Mouse (Mus musculus) urinary bladder, adult 2 months (tissue): Measurements from ENCODE around the gene Tmem219. TPM values are rescaled to one million over a fixed set of nuclear protein-coding genes. Genes with fewer than 3 reads are reported as not detected.
"Not testable (repeated sequence)": the region's sequence is repeated elsewhere in the genome, so short reads cannot be mapped to it uniquely, and the experiment has no call there.

Experiments
- DNase-seq: peaks from one replicate; pipeline ENCODE4 v3.0.0; 2022; ENCODE audit warnings: low spot score
- polyA plus RNA-seq: library from polyadenylated mRNA; depleted of rRNA; stranded (reverse); fragments of >200 nt; gene quantifications from 2 replicates; pipeline ENCODE4 v1.2.3, GENCODE M21; 2012

The Tmem219 gene
- polyA plus RNA-seq, 1 experiment = 46.0 TPM

DNA sequence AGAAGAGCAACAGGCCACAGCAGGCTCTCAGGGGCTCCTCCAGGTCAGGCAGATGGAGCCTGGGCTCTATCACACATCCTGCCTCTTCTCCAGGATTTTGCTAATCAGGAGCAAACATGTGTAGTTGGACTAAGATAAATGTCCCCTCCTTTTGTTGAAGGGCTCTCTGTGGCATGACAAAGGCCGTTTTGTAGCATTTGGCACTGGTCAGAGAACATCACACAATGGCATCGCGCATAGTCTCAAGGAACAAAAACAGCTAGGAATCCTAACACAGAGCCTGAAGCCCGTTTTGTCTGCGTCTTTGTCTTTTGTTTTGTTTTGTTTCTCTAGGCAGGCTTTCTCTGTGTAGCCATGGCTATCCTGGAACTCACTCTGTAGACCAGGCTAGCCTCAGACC is 1.3 kb upstream of the Tmem219 start:
- DNase-seq = no peak

DNA sequence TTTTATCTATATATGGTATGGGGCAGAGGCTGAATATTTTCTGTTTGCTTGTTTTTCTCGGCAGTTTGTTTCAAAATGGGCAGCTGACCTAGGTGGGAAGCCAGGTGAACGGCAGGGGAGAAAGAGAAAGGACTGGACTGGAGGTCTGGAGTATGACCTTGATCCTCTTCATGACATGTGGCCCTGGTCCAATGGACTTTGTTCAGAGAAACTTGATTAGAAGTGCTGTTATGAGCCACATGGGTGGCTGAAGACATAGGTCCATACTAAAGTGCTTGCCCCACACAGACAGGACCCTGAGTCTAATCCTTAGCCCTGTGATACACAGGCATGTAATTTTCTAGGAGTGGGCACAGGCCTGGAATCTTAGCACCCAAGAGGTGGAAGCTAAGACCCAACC is 1.2 kb downstream of the Tmem219 start:
- DNase-seq = no peak

DNA sequence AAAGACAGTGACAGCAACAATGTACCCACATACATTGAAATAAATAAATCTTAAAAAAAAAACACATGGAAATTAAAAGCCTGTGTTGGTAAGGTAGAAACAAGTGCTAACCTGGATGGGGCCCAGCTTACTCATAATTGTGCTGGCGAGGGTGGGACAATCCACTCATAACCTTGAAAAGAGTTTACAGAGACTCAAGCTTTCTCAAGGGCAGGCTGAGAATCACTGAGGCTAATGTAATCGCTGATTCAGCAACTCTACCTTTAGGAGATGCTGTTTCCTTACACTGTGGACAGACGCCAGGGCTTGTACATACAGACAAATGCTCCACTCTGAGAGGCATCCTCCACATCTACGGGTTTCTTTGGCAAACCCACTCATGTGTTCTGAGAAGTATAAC is 2.7 kb downstream of the Tmem219 start:
- DNase-seq = no peak

DNA sequence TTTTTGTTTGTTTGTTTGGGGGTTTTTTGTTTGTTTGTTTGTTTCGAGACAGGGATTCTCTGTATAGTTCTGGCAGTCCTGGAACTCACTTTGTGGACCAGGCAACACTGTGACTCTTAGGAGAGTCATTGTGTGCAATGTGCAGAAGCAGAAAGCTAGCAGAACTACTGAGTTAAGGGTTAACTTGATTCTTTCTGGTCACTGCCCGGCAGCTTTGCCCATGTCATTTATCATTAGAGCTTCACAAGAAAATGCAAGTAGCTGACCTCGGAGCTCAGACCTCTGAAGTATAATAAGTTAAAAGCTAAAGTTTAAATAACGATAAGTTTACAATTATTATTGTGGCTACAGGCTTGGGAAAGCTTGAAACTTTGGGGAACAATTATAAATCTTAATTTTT is 4.4 kb downstream of the Tmem219 start:
- not testable (repeated sequence) for DNase-seq

DNA sequence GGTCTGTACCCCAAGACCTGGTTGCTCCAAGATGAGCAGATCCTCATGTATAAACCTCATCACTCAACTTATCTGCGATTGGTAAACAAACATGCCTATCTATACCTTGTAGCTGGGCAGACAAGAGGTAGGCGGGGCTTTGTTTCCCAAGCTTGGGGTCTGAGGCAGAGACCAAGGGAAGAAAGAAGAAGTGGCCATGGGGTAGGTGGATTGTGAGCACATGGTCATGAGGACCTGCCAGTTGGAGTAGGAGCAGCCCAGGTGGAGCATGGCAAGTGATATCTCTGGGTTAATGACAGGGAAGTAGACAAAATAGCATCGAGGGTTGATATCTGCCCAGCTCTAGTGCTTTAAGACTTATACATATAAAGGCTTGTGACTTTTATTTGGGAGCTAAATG is 7.9 kb downstream of the Tmem219 start:
- no peak for DNase-seq

DNA sequence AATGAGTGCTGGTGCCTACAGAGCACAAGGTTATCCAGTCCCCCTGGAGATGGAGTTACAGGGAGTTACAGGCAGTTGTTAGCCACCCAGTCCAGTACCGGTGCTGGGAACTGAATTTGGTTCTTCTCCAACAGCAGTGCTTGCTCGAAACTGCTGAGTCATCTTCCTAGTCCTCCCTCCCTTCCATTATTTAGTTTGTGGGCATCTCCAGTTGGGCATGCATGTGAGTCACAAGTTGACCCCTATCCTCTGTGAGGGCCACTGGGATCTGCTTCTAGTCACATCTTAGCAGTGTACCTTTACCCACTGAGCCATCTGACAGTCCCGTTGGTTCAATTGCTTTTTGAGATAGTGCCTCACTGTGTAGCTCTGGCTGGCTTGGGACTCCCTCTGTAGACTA is 17.1 kb downstream of the Tmem219 start:
- no peak for DNase-seq

DNA sequence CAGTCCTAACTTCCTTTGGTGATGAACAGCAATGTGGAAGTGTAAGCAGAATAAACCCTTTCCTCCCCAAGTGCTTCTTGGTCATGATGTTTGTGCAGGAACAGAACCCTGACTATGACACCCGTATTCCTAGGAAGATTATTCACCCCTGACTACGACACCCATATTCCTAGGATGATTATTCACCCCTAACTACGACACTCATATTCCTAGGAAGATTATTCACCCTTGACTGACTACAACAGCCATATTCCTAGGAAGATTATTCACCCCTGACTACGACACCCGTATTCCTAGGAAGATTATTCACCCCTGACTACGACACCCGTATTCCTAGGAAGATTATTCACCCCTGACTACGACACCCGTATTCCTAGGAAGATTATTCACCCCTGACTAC is 22.9 kb downstream of the Tmem219 start:
- not testable (repeated sequence) for DNase-seq

DNA sequence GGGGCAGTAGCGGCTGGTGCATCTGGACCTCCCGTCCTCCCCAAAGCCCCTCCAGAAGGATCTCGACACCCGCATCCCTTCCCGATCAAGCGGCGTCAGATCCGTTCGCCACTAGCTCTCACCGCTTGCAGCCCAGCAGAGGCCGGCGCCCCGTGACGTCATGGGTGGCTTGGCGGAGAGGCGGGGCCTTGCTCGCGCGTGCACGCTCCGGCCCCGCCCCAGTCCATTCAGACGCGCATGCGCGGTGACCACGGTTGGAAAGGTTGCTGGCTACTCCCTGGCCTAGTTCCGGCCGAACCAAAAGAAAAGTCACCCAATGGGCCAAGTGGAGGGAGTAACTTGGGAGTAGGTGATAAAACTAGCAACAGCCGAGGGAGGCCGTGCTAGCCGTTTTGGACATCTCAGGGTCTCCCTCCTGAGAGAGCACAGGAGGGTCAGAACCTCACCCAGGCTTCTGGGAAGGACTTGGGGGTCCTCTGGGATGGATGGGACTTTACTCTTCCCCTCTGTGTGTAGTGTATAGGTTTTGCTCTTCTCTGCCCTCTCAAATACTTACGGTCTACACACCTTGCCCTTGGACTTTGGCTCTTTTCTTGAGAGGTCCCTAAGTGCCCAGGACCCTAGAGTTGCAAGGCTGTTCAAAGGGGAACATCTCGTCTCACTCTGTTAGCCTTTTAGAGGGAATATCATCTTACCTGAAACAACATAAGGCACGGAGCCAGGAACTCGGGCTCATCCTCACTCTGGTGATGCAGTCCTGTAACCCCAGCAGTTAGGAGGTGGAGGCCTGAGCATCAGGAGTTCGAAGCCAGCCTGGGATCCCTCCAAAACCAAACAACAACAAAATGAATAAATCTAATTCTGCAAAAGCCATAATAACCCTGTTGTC is 24.4 kb downstream of the Tmem219 start:
- DNase-seq = peak; percentile 97

DNA sequence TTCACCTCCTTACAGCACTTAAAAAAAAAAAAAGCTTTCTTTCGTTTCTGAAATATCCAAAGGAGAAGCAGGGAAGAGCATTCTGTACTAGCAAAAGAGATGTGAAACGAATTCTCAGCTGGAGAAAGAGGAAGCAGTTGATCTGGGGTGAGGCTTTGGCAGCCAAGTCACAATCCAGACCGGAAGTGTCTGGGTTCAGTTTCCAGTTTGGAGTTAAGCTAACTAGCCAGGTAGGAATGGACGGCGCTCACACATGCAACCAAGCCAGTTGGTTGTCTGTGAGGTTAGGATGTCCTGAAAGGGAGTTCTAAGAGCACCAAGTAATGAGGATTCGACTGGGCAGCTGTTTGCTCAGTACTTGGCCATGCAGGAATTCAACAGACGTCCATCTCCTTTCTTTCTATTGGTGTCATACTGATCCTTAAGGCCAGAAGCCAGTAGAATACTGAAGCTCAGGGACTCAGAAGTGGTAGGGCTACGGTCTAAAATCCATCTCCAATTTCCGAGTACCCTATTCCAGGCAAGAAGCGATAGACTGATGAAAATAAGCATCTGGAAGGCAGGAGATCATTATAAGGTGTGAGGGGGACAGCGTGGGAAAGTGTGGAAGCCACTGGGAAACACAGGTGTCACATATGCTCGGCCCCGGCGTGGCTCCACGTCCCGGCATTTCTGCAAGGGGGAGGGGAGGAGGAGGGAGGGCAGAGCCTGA is 25.2 kb downstream of the Tmem219 start:
- DNase-seq = no peak

DNA sequence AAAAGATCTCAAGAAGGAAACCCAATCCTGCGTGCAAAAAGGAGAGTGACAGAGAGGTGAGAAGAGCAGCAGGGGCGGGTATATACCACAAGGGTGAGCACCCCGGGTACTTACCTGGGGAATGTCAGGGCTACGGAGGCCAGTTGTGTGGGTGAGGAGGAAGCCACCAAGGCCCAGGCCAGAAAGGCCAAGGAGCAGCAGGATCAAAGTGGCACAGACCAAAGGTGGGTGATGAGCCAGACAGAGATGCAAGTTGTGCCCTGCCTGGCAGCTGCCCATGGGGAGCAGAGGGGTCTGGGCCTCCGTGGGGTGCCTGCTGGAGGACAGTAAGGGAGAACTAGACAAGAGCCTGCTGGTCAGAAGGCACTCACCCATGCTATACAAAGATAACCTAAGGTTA is 25.8 kb downstream of the Tmem219 start:
- DNase-seq = no peak

DNA sequence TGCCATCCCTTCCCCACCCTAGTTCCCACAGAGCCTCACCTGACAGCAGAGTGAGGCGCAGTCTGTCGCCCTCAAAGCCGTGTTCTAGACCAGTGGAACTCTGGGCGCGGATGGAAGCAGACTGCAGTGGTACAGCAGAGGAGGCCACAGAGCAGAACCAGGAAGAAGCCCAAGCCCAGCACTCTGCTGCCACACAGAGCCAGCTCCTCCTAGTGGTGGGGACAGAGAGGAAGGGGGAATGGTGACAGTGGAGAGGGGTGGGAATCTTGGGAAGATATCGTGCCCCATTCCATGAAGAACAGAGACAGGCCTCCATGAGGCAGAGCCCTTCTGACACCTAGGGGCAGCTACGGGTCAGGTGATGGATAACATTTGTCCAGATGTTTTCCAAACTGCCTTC is 33.9 kb downstream of the Tmem219 start:
- no peak for DNase-seq

DNA sequence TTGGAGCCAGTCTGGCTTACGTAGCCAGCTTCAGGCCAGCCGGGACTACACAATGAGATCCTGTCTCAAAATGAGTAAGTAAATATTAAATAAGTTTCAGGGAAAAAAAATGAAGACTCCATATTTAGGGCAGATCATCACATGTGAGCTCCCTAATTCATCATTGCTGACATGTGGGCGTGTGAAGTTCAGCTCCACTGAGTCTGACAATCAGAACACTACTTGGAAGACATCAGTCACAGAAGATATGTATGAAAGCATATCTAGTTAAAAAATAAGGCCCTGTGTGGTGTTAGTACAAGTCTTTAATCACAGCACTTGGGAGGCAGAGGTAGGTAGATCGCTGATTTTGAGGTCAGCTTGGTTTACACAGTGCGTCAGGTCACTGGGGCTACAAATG is 35.4 kb downstream of the Tmem219 start:
- DNase-seq = no peak

DNA sequence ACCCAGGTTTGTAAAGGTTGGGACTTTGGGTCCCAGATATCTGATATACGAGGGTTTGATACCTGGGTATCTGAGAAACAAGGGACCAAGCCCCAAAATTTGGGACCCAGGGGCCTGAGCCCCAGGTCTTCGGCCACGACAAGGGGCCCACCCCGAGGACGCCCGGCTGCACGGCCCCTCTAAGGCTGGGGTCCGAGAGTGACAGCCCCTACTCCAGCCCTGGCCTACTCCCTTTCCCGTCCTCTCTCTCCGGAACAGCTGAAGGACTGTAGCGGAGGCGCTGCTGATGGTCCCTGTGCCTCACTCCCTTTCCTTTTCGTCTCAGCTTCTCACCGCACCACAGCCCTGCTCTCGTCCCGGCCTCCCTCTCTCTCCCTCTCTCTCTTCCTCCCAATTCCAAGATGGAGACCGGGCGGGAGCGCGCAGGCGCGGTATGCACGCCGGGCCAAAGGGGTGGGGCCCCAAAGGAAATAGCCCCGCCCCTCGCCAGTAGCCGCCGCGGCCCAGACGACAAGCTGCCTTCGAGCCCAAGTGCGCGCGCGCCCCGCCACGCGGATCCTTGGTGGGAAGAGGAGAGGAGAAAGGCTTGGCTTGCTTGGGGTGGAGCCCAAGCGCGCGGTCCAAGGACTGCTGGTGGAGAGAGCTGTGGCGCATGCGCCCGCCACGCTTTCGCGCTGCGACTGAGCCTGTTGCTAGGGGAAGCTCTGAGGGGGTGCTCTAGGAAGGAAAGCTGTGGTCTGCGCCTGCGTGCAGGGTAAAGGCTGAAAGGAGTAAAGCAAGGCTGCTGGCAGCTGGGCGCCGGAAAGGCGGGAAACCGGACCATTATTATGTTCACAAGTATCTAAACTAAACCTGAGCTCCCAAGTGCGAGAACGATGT is 38.2 kb downstream of the Tmem219 start, which contains the start of gene Taok2:
Gene Taok2, minus strand, starts transcription at position 418 of the 879 bp plus-strand sequence.
- peak; percentile 97 for DNase-seq

DNA sequence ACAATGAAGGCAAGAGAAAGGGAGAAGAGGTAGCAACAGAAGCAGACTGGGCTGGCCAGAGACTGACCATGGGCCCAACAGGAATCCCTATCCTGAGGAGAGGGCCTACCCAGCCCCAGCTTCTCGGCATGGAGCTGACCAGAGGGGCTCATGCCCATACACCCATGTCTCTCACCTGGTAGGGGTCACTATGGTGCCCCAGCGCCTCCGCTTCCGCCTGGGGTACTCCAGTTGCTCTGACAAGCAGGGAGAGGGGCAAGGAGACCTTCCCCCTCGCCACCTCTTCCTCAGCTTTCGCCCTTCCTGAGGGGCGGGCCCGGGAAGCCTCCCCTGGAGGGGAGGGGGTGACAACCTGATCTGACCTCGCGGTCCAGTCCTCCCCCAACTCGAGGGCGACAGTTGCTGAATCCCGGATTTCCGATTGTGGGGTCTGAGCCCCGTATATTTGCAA is 39.0 kb downstream of the Tmem219 start:
- no peak for DNase-seq

DNA sequence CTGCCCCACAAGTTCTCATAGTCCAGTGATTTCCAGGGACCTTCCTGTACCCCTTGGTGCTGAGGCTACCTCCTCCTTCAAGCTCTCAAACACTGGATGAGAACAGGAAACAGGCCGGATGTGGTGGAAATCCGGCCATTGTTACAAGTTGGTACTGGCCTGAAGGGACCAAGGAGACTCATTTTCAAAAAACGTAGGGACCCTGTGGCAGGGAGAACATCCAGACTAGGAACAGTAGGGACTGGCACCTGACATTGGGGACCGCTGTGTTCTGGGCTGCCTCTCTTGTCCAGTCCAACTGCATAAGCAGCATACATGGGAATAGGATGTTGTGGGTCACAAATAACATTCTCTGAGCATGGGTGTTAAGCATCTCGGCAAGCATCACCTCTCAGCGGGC is 41.7 kb downstream of the Tmem219 start:
- no peak for DNase-seq

DNA sequence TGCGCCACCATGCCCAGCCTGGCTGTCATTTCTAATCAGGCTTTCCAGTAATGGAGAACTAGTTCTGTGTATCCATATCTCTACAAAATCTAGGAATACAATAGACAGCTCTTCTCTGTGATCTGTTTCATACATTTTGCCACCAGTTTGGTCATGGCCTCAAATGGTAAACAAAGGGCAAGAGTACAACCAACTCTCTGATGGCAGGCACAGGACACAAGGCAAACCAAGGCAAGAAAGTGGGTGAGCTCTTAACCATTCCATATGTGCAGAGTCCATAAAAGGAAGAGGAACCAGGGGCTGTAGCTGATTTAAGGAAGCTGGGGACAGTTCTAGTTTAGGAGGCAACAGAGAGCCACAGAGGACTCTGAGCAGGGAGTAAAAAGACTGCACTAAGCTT is 45.5 kb downstream of the Tmem219 start:
- DNase-seq = no peak

DNA sequence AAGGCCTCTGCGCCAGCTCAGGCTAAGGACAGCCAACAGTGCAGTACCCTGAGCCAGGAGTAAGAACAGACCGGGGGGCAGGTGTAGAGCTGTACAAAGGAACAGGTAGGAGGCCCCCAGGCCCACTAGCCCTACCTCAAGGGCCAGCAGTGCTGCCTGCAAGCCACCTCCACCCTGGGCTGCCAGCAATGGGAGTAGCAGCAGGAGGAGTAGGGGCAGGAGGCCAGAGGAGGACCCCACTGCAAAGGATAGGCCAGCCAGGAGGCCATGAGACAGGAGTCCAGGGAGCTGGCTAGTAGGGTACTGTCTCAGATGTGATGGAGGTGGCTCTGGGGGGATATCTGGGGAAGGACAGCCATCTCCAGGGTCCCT is 52.2 kb downstream of the Tmem219 start:
- no peak for DNase-seq

DNA sequence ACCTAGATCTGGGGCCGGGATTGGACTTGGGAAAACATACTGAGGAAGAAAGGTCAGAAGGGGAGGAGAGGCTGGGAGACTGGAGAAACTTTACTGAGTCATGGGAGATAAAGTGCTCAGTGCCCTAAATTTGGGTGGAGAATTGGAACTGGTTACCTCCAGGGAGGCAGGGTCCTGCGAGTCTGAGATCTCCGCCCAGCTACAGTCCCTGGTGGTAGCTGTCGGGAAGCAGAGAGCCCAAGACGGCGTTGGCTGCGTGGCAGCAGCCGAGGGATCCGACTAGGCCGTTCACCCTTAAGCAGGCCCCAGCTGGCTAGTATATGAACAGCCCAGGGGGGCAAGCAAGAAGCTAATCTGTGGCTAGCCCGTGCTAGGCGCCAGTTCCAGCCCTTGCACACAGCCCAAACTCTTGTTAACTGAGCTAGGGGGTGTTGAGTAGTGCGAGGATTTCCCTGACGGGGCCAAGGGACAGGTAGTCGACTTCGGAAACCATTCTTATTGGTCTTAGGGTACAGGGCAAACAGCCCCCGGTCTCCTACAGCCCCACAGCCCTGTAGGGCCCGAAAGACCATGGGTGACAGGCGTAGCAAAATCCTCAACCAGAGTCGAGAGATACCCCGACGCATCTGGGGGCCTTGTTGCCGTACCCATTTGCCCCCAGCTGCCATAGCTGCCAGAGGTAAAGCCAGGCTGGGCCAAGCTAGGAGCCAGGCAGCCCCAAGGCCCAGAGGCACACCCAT is 52.8 kb downstream of the Tmem219 start:
- DNase-seq = no peak

DNA sequence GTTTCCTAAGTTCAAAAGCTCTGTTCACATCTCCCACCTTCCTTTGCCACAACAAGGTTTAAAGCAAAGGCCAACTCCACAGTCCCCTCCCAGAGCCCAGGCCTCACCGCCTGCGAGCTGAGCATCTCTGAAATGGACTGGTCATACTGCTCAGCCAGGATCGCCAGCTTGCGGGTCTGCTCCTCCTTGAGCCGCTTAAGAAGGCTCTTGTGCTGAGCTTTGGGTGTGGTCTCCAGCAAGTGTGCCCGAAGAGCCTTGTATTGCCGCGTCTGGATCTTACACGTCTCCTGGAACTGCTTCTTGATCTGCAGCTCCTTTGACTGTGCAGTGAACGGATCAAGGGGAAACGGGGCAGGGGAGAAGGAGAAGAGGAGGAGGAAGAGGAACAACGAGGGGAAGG is 54.7 kb downstream of the Tmem219 start:
- DNase-seq = no peak

DNA sequence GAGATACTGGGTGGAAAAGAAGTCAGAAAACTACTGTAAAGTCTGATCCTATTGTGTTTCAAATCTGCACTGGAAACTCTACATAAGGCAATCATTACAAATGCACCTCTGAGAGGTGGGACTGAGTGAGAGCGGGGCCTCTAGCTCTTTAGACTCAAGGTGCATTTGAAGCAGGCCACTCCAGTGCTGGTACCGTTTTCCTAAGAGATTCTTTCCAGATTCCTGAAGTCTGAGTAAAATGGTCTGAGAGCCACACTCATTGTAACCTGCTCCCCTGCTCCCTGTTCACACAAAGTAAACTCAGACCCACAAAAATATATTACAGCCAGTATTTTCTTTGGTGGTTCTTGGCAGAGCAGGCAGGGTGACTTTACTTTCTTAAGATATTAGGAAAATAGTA is 55.2 kb downstream of the Tmem219 start:
- no peak for DNase-seq

DNA sequence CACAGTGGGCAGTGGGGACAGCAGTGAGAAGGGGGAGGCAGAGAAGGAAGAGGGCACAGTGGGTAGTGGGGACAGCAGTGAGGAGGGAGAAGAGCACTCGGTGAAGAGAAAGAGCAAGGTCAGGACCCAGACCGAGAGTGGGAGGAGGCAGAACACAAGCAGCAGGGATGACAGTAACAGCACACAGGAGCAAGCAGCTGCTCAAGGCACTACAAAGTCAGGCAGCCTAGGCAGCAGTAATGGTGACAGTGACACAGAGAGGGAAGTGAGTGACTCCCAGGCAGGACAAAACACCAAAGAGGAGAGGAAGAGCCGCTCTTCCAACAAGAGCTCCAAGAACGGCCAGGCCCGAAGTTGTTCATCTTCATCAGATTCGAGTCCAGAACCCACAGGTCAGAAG is 58.9 kb downstream of the Tmem219 start:
- no peak for DNase-seq
